Mouse (Mus musculus): ENCODE measurements around the gene Psmg3. TPM values are rescaled to one million over a fixed set of nuclear protein-coding genes. Genes with fewer than 3 reads are reported as not detected.

The Psmg3 gene
- polyA plus RNA-seq, 1 experiment from 2014 or later: 71.8 TPM

- WGBS: 86% methylated on average over 5 of the region's 5 CpGs
- Histone ChIP-seq H3K36me3 (no peaks in the 10 kb centered on the region), H3K9me3 (no peaks in the 10 kb centered on the region), H3K27ac (0 out of 2 replicates have a peak overlapping the region, but pooled peaks have one; percentile 8), H3K4me1 (replicated peaks) (peaks cover 43% of the 10 kb centered on the region), H3K9ac (replicated peaks) (no peak overlapping the region), H3K27me3 (peaks cover 20% of the 10 kb centered on the region), H3K4me3 (replicated peaks) (no peak overlapping the region), H3K4me2 (no peak overlapping the region)
- ATAC-seq (ENCODE audit: insufficient number of reproducible peaks, insufficient read depth, low FRiP score, low TSS enrichment, low read depth): no peak
These were observed 32.5 kb downstream of the Psmg3 start for GRCm38 (mm10) chr5:139794137-139794536.

DNA sequence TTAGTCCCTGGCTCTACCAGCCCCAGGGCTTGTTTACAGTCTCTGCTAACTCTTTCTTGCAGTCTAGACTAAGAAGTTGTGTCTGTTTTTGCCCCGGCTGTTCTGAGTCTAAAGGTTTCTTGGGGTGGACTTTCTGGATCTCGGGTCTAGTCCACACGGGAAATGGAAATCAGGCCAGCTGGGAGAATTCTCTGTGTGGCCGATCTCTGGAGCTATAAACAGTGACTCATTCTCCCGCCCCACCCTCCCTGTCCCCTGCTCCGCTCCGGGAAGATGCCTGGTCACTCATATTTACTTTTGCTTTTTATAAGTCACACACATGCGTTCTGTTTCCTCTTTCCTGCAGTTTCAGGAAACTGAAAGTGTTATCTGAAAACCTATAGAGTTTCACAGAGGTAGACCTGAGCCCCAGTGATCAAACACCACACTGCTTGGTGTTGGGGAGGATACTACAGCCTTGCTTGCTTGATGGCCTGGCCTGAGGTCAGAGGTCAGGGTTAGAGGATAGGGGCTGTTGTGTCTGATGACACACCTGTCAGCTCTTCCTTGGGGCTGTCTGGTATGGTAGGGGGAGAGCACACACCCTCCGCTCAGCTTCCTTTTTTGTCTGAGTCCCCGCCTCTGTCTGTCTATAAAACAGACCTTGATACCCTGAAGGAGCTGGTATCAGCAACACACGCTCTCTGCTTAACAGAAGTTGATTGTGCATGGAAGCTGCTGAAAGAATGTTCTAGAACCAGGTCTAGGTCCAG is 33.2 kb downstream of the Psmg3 start:
- Histone ChIP-seq H3K9ac (replicated peaks) (no peak overlapping the region), H3K27ac (no peak overlapping the region), H3K4me2 (peak overlapping the region; percentile 100), H3K4me1 (replicated peaks) (peaks cover 41% of the 10 kb centered on the region), H3K4me3 (replicated peaks) (no peak overlapping the region), H3K27me3 (peaks cover 20% of the 10 kb centered on the region), H3K9me3 (no peaks in the 10 kb centered on the region), H3K36me3 (no peaks in the 10 kb centered on the region)
- no peak for ATAC-seq (ENCODE audit: insufficient number of reproducible peaks, insufficient read depth, low FRiP score, low TSS enrichment, low read depth)
- 51% methylated on average over 11 of the region's 11 CpGs for WGBS

GRCm38 (mm10) chr5:139792966-139793337 is 33.7 kb downstream of the Psmg3 start:
- 57% methylated on average over 3 of the region's 3 CpGs for WGBS

DNA sequence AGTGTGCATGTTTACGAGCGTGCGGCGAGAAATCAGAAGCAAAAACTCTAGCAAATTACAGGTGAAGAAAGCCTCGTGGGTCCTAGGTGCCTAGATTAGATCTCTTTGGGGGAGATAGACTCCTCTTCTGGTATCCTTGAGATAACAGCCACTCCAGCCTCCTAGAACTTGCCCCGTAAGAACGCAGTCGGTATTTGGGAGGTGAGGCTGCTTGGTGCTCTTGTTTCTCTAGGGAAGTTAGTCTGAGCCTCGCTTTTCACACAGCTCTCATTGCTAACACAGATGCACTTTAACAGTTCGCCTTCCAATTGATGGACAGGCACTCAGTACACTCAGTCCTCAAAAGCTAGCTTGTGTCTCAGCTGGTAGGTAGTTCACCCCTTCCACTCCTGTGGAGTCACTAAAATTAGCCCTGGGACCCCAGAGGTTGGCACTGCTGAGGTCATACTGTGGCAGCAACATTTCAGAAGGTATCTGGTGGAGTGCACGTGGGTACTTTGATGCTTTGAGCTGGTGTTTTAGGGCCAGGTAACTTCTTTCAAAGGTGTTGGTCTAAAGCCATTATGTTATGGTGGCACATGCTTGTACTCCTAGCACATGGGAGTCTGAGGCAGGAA is 34.4 kb downstream of the Psmg3 start:
- 19% methylated on average over 11 of the region's 11 CpGs for WGBS
- Histone ChIP-seq H3K4me1 (replicated peaks) (peaks cover 28% of the 10 kb centered on the region), H3K9me3 (no peaks in the 10 kb centered on the region), H3K27ac (no peak overlapping the region), H3K27me3 (peaks cover 20% of the 10 kb centered on the region), H3K4me2 (peak overlapping the region; percentile 100), H3K4me3 (replicated peaks) (peak overlapping the region; percentile 81), H3K36me3 (no peaks in the 10 kb centered on the region), H3K9ac (replicated peaks) (peak overlapping the region; percentile 68)
- ATAC-seq (ENCODE audit: insufficient number of reproducible peaks, insufficient read depth, low FRiP score, low TSS enrichment, low read depth): no peak

More at GRCm38 (mm10) chr5:139792966-139793337, 33.7 kb downstream of the Psmg3 start:
- ATAC-seq (ENCODE audit: insufficient number of reproducible peaks, insufficient read depth, low FRiP score, low TSS enrichment, low read depth): no peak
- H3K9ac ChIP-seq (replicated peaks): no peak overlapping the region
- H3K27me3 ChIP-seq: peaks cover 20% of the 10 kb centered on the region
- peak overlapping the region; percentile 100 for H3K4me2 ChIP-seq
- no peak overlapping the region for H3K27ac ChIP-seq
- H3K36me3 ChIP-seq: no peaks in the 10 kb centered on the region
- H3K4me1 ChIP-seq (replicated peaks): peaks cover 35% of the 10 kb centered on the region
- no peak overlapping the region for H3K4me3 ChIP-seq (replicated peaks)
- H3K9me3 ChIP-seq: no peaks in the 10 kb centered on the region

- peak within 1 kb of the TSS; percentile 81 for H3K4me3 ChIP-seq (replicated peaks)
These were observed 35.2 kb downstream of the Psmg3 start, which contains the start of gene Mafk for GRCm38 (mm10) chr5:139791227-139792158. TSS of gene Mafk (plus strand) at chr5:139791513.

DNA sequence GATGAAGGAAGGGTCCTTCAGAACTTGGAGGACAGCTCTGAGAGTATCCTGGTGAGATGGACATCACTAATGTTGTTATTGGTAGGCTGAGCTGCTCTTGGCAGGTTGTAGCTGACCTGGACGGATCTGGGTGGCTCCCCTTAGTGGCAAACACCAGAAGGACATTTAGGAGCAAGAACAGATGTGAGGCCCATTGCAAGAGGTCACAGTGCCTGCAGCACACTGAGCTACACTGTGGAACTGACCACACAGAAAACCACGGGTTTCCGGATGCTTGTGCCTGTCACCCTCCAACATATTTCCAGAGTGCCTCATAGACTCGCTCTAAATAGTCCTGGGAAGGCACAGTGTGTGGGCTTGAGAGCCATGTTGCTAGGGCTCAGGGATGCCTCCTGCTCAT is 37.2 kb downstream of the Psmg3 start:
- WGBS: 63% methylated on average over 4 of the region's 4 CpGs
- H3K27me3 ChIP-seq: peaks cover 20% of the 10 kb centered on the region
- no peak for ATAC-seq (ENCODE audit: insufficient number of reproducible peaks, insufficient read depth, low FRiP score, low TSS enrichment, low read depth)
- H3K4me1 ChIP-seq (replicated peaks): peaks cover 17% of the 10 kb centered on the region
- H3K9me3 ChIP-seq: no peaks in the 10 kb centered on the region
- H3K9ac ChIP-seq (replicated peaks): no peak overlapping the region
- no peak overlapping the region for H3K4me3 ChIP-seq (replicated peaks)
- H3K27ac ChIP-seq: 0 out of 2 replicates have a peak overlapping the region, but pooled peaks have one; percentile 7
- H3K4me2 ChIP-seq: no peak overlapping the region
- H3K36me3 ChIP-seq: no peaks in the 10 kb centered on the region

More at GRCm38 (mm10) chr5:139791227-139792158, 35.2 kb downstream of the Psmg3 start, which contains the start of gene Mafk:
- ATAC-seq (ENCODE audit: insufficient number of reproducible peaks, insufficient read depth, low FRiP score, low TSS enrichment, low read depth): peak; percentile 85
- H3K9ac ChIP-seq (replicated peaks): peak within 1 kb of the TSS; percentile 68
- peaks cover 20% of the 10 kb centered on the region for H3K27me3 ChIP-seq
- 0 out of 2 replicates have a peak within 1 kb of the TSS, but pooled peaks have one; percentile 23 for H3K27ac ChIP-seq
- no peaks in the 10 kb centered on the region for H3K36me3 ChIP-seq
- H3K9me3 ChIP-seq: no peaks in the 10 kb centered on the region
- peaks cover 21% of the 10 kb centered on the region for H3K4me1 ChIP-seq (replicated peaks)
- WGBS: 1% methylated on average over 92 of the region's 92 CpGs
- H3K4me2 ChIP-seq: peak within 1 kb of the TSS; percentile 100

DNA sequence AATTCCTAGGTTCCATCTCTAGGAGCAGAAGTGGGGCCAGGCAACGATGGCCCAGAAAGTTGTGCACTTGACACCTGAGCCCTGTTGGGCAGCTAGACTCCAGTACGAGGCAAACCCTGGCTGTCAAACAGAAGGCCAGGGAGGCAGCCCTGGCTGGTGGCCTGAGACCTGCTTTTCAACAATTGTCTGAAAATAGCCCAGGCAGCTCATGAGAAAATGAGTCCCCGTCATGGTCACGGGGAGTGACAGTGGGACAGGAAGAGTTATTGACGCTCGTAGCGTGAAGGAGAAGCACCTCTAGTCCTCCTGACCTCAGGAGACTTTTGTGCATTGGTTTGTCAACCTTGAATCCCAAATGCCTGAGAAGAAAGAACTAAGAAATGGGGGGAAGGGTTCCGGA is 45.3 kb downstream of the Psmg3 start:
- Histone ChIP-seq H3K9ac (replicated peaks) (no peak overlapping the region), H3K36me3 (no peaks in the 10 kb centered on the region), H3K4me3 (replicated peaks) (no peak overlapping the region), H3K9me3 (no peaks in the 10 kb centered on the region), H3K4me1 (replicated peaks) (no peaks in the 10 kb centered on the region), H3K27ac (no peak overlapping the region), H3K27me3 (no peaks in the 10 kb centered on the region), H3K4me2 (no peak overlapping the region)
- WGBS: 82% methylated on average over 8 of the region's 8 CpGs
- no peak for ATAC-seq (ENCODE audit: insufficient number of reproducible peaks, insufficient read depth, low FRiP score, low TSS enrichment, low read depth)

DNA sequence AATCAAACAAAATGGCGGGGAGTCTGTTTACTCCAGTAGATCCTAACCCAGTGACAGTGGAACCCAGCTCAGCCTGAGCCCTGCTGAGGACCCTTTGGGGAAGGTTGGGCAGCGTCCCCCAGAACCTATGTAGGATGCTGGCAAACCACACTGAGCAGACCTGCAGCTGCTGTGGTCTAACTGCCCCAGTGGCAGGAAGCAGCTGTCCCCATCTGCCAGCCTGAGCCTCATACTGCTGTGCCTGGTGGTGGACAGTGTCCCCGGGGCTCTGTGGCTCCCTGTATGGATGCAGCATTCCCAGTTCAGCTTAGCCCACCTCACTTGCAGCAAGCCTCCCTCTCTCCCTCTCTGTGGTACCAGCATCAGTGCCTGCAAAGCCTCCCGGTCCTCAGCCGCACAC is 49.7 kb downstream of the Psmg3 start:
- Histone ChIP-seq H3K4me1 (replicated peaks) (peaks cover 12% of the 10 kb centered on the region), H3K27ac (no peak overlapping the region), H3K36me3 (peaks cover 23% of the 10 kb centered on the region), H3K27me3 (no peaks in the 10 kb centered on the region), H3K4me3 (replicated peaks) (no peak overlapping the region), H3K4me2 (no peak overlapping the region), H3K9me3 (no peaks in the 10 kb centered on the region), H3K9ac (replicated peaks) (no peak overlapping the region)
- no peak for ATAC-seq (ENCODE audit: insufficient number of reproducible peaks, insufficient read depth, low FRiP score, low TSS enrichment, low read depth)
- 83% methylated on average over 5 of the region's 5 CpGs for WGBS

- 0 out of 2 replicates have a peak within 1 kb of the TSS, but pooled peaks have one; percentile 50 for H3K27ac ChIP-seq
- H3K9me3 ChIP-seq: no peaks in the 10 kb centered on the region
- peaks cover 12% of the 10 kb centered on the region for H3K4me1 ChIP-seq (replicated peaks)
- peak within 1 kb of the TSS; percentile 98 for H3K4me3 ChIP-seq (replicated peaks)
- H3K36me3 ChIP-seq: peaks cover 39% of the 10 kb centered on the region
- no peaks in the 10 kb centered on the region for H3K27me3 ChIP-seq
- peak within 1 kb of the TSS; percentile 82 for H3K9ac ChIP-seq (replicated peaks)
- peak; percentile 75 for ATAC-seq (ENCODE audit: insufficient number of reproducible peaks, insufficient read depth, low FRiP score, low TSS enrichment, low read depth)
- under 1% methylated on average over 55 of the region's 55 CpGs for WGBS
- peak within 1 kb of the TSS; percentile 84 for H3K4me2 ChIP-seq
These were observed 51.3 kb downstream of the Psmg3 start, which contains the start of gene Ints1 for GRCm38 (mm10) chr5:139775216-139775926. TSS of gene Ints1 (minus strand) at chr5:139775674.

Measured in limb, embryonic 12.5 days (tissue).